Mouse (Mus musculus): ENCODE data around the gene Ebf3. TPM values are rescaled to one million over a fixed set of nuclear protein-coding genes. Genes with fewer than 3 reads are reported as not detected.

Gene Ebf3
- polyA plus RNA-seq, 1 experiment: 8.1 TPM

- TF ChIP-seq USF1 (IDR thresholded peaks at IDR 0.05; ENCODE audit: low read depth) (no peak), MYOG (IDR thresholded peaks at IDR 0.05; ENCODE audit: control insufficient read depth, extremely low read depth, insufficient read length) (no peak), CTCF (IDR thresholded peaks at IDR 0.05; ENCODE audit: control insufficient read depth, insufficient read depth, insufficient read length) (no peak), FOSL1 (IDR thresholded peaks at IDR 0.05; ENCODE audit: insufficient read depth, low read length, poor library complexity, severe bottlenecking) (no peak), MAX (IDR thresholded peaks at IDR 0.05) (no peak), CEBPB (IDR thresholded peaks at IDR 0.05; ENCODE audit: low read depth) (no peak), MYOD1 (IDR thresholded peaks at IDR 0.05; ENCODE audit: control insufficient read depth, insufficient read length, low read depth) (no peak)
- Histone ChIP-seq H3ac (ENCODE audit: control insufficient read depth, insufficient read length, low read depth) (no peak overlapping the region), H3K27me3 (ENCODE audit: control insufficient read depth, insufficient read depth, insufficient read length) (no peaks in the 10 kb centered on the region), H3K36me3 (ENCODE audit: control insufficient read depth, insufficient read depth) (no peaks in the 10 kb centered on the region), H3K79me2 (ENCODE audit: control insufficient read depth, insufficient read depth) (peaks cover 9% of the 10 kb centered on the region), H3K79me3 (ENCODE audit: low read depth) (peaks cover 12% of the 10 kb centered on the region), H3K4me3 (ENCODE audit: insufficient read depth, poor library complexity, severe bottlenecking) (no peak overlapping the region)
Observed at GRCm38 (mm10) chr7:137266575-137266974, 47.7 kb downstream of the Ebf3 start.

- Histone ChIP-seq H3ac (ENCODE audit: control insufficient read depth, insufficient read length, low read depth) (no peak overlapping the region), H3K36me3 (ENCODE audit: control insufficient read depth, insufficient read depth) (peaks cover 3% of the 10 kb centered on the region), H3K79me3 (ENCODE audit: low read depth) (peaks cover 12% of the 10 kb centered on the region), H3K4me3 (ENCODE audit: insufficient read depth, poor library complexity, severe bottlenecking) (no peak overlapping the region), H3K79me2 (ENCODE audit: control insufficient read depth, insufficient read depth) (peaks cover 17% of the 10 kb centered on the region), H3K27me3 (ENCODE audit: control insufficient read depth, insufficient read depth, insufficient read length) (no peaks in the 10 kb centered on the region)
- TF ChIP-seq CEBPB (IDR thresholded peaks at IDR 0.05; ENCODE audit: low read depth) (no peak), MAX (IDR thresholded peaks at IDR 0.05) (no peak), CTCF (IDR thresholded peaks at IDR 0.05; ENCODE audit: control insufficient read depth, insufficient read depth, insufficient read length) (no peak), MYOD1 (IDR thresholded peaks at IDR 0.05; ENCODE audit: control insufficient read depth, insufficient read length, low read depth) (no peak), FOSL1 (IDR thresholded peaks at IDR 0.05; ENCODE audit: insufficient read depth, low read length, poor library complexity, severe bottlenecking) (no peak), USF1 (IDR thresholded peaks at IDR 0.05; ENCODE audit: low read depth) (no peak), MYOG (IDR thresholded peaks at IDR 0.05; ENCODE audit: control insufficient read depth, extremely low read depth, insufficient read length) (no peak)
Observed at GRCm38 (mm10) chr7:137262330-137262729, 51.9 kb downstream of the Ebf3 start.

GRCm38 (mm10) chr7:137246213-137246872 is 67.9 kb downstream of the Ebf3 start:
- Histone ChIP-seq H3K79me2 (ENCODE audit: control insufficient read depth, insufficient read depth) (no peaks in the 10 kb centered on the region), H3K27me3 (ENCODE audit: control insufficient read depth, insufficient read depth, insufficient read length) (no peaks in the 10 kb centered on the region), H3K36me3 (ENCODE audit: control insufficient read depth, insufficient read depth) (no peaks in the 10 kb centered on the region), H3ac (ENCODE audit: control insufficient read depth, insufficient read length, low read depth) (no peak overlapping the region), H3K4me3 (ENCODE audit: insufficient read depth, poor library complexity, severe bottlenecking) (no peak overlapping the region), H3K79me3 (ENCODE audit: low read depth) (no peaks in the 10 kb centered on the region)
- TF ChIP-seq FOSL1 (IDR thresholded peaks at IDR 0.05; ENCODE audit: insufficient read depth, low read length, poor library complexity, severe bottlenecking): no peak
- no peak for TF ChIP-seq CEBPB (IDR thresholded peaks at IDR 0.05; ENCODE audit: low read depth)
- TF ChIP-seq USF1 (IDR thresholded peaks at IDR 0.05; ENCODE audit: low read depth): no peak
- peak; percentile 62 for TF ChIP-seq CTCF (IDR thresholded peaks at IDR 0.05; ENCODE audit: control insufficient read depth, insufficient read depth, insufficient read length)
- no peak for TF ChIP-seq MYOD1 (IDR thresholded peaks at IDR 0.05; ENCODE audit: control insufficient read depth, insufficient read length, low read depth)
- no peak for TF ChIP-seq MYOG (IDR thresholded peaks at IDR 0.05; ENCODE audit: control insufficient read depth, extremely low read depth, insufficient read length)
- TF ChIP-seq MAX (IDR thresholded peaks at IDR 0.05): no peak

GRCm38 (mm10) chr7:137244839-137245238 is 69.4 kb downstream of the Ebf3 start:
- Histone ChIP-seq H3K79me3 (ENCODE audit: low read depth) (no peaks in the 10 kb centered on the region), H3ac (ENCODE audit: control insufficient read depth, insufficient read length, low read depth) (no peak overlapping the region), H3K36me3 (ENCODE audit: control insufficient read depth, insufficient read depth) (no peaks in the 10 kb centered on the region), H3K79me2 (ENCODE audit: control insufficient read depth, insufficient read depth) (no peaks in the 10 kb centered on the region), H3K27me3 (ENCODE audit: control insufficient read depth, insufficient read depth, insufficient read length) (no peaks in the 10 kb centered on the region), H3K4me3 (ENCODE audit: insufficient read depth, poor library complexity, severe bottlenecking) (no peak overlapping the region)
- TF ChIP-seq CTCF (IDR thresholded peaks at IDR 0.05; ENCODE audit: control insufficient read depth, insufficient read depth, insufficient read length): no peak
- TF ChIP-seq MYOG (IDR thresholded peaks at IDR 0.05; ENCODE audit: control insufficient read depth, extremely low read depth, insufficient read length): no peak
- no peak for TF ChIP-seq USF1 (IDR thresholded peaks at IDR 0.05; ENCODE audit: low read depth)
- no peak for TF ChIP-seq FOSL1 (IDR thresholded peaks at IDR 0.05; ENCODE audit: insufficient read depth, low read length, poor library complexity, severe bottlenecking)
- no peak for TF ChIP-seq CEBPB (IDR thresholded peaks at IDR 0.05; ENCODE audit: low read depth)
- no peak for TF ChIP-seq MAX (IDR thresholded peaks at IDR 0.05)
- TF ChIP-seq MYOD1 (IDR thresholded peaks at IDR 0.05; ENCODE audit: control insufficient read depth, insufficient read length, low read depth): no peak

GRCm38 (mm10) chr7:137240481-137240880 is 73.8 kb downstream of the Ebf3 start:
- Histone ChIP-seq H3ac (ENCODE audit: control insufficient read depth, insufficient read length, low read depth) (no peak overlapping the region), H3K79me3 (ENCODE audit: low read depth) (no peaks in the 10 kb centered on the region), H3K4me3 (ENCODE audit: insufficient read depth, poor library complexity, severe bottlenecking) (no peak overlapping the region), H3K27me3 (ENCODE audit: control insufficient read depth, insufficient read depth, insufficient read length) (no peaks in the 10 kb centered on the region), H3K36me3 (ENCODE audit: control insufficient read depth, insufficient read depth) (peaks cover 7% of the 10 kb centered on the region), H3K79me2 (ENCODE audit: control insufficient read depth, insufficient read depth) (no peaks in the 10 kb centered on the region)
- TF ChIP-seq MYOD1 (IDR thresholded peaks at IDR 0.05; ENCODE audit: control insufficient read depth, insufficient read length, low read depth): no peak
- TF ChIP-seq MAX (IDR thresholded peaks at IDR 0.05): no peak
- no peak for TF ChIP-seq CEBPB (IDR thresholded peaks at IDR 0.05; ENCODE audit: low read depth)
- TF ChIP-seq FOSL1 (IDR thresholded peaks at IDR 0.05; ENCODE audit: insufficient read depth, low read length, poor library complexity, severe bottlenecking): no peak
- no peak for TF ChIP-seq CTCF (IDR thresholded peaks at IDR 0.05; ENCODE audit: control insufficient read depth, insufficient read depth, insufficient read length)
- TF ChIP-seq MYOG (IDR thresholded peaks at IDR 0.05; ENCODE audit: control insufficient read depth, extremely low read depth, insufficient read length): no peak
- no peak for TF ChIP-seq USF1 (IDR thresholded peaks at IDR 0.05; ENCODE audit: low read depth)

Measured in C2C12 (cell line).